In genomic region chr16:23986176-23986575, GRCm38 (mm10) we compare ENCODE assay signal across 9 mouse cellular contexts. TPM values are rescaled to one million over a fixed set of nuclear protein-coding genes. Genes with fewer than 3 reads are reported as not detected.
A peak's percentile ranks its signal among the peaks of the same experiment; 100 is the strongest.
DNase-seq lines count a peak whose midpoint lies in the region; ATAC-seq lines count a peak whose summit lies in the region.
"Had no signal": no experiment of that assay in that cellular context is flagged by ENCODE, and none has a peak within 500 bp of the region (broad histone marks: within the 10 kb centered on the region; RNA-seq: fewer than 3 reads in every experiment).

No protein-coding gene starts in this region.

- peaks cover 39% of the 10 kb centered on the region for H3K4me1 ChIP-seq in heart, embryonic 12.5 days (replicated peaks)
- H3K4me1 ChIP-seq in limb, embryonic 13.5 days, result peaks cover 62% of the 10 kb centered on the region

- peak overlapping the region; percentile 92 for H3K4me3 ChIP-seq in heart, embryonic 12.5 days
- H3K4me3 ChIP-seq in limb, embryonic 13.5 days, result peak overlapping the region; percentile 75

- no peak for ATAC-seq in heart, embryonic 12.5 days (ENCODE audit: insufficient number of reproducible peaks, low FRiP score)
- no peak for ATAC-seq in limb, embryonic 13.5 days (ENCODE audit: low FRiP score, low read depth)

- H3K27ac ChIP-seq in heart, embryonic 12.5 days (ENCODE audit: poor library complexity, severe bottlenecking), result peak overlapping the region; percentile 19; the same call in 1 of the 2 replicates
- H3K27ac ChIP-seq in limb, embryonic 13.5 days, result no peak overlapping the region

- DNase-seq in heart, adult 11 months, result peak; percentile 92
- DNase-seq in heart, postnatal 25 days (ENCODE audit: low spot score), result no peak
- DNase-seq in T-cell, adult 2 months (ENCODE audit: low spot score), result peak; percentile 36
- peak; percentile 53 for DNase-seq in splenic B cell, adult 2 months (ENCODE audit: low read depth, low spot score)
- DNase-seq in layer of hippocampus, postnatal 10 days (ENCODE audit: low spot score in 2 of 2), result no peak
- no peak for DNase-seq in right cerebral cortex, postnatal 14 days

- no peaks in the 10 kb centered on the region for H3K27me3 ChIP-seq in heart, embryonic 12.5 days (replicated peaks)
- peaks cover 12% of the 10 kb centered on the region; the same call in 1 of the 2 replicates for H3K27me3 ChIP-seq in limb, embryonic 13.5 days
- no peaks in the 10 kb centered on the region; the same call in 1 of the 2 replicates for H3K27me3 ChIP-seq in splenic B cell, adult 2 months (ENCODE audit: control insufficient read depth, insufficient read depth, low read length, poor library complexity, severe bottlenecking)

- WGBS in heart, embryonic 12.5 days, result 8% methylated on average over 3 of the region's 3 CpGs
- WGBS in limb, embryonic 13.5 days, result 6% methylated on average over 3 of the region's 3 CpGs

- intact Hi-C loops in heart, postnatal 25 days (cut with DNase I), result loop anchor here (2.0 to 5.0 kb wide), 3 partner anchors 407 to 906 kb away; partner anchors contain the start of gene Lpp

- H3K4me2 ChIP-seq in heart, embryonic 12.5 days, result peak overlapping the region; percentile 97
- H3K4me2 ChIP-seq in limb, embryonic 13.5 days (replicated peaks), result peak overlapping the region; percentile 95

- H3K36me3 ChIP-seq in heart, embryonic 12.5 days, result no peaks in the 10 kb centered on the region
- no peaks in the 10 kb centered on the region for H3K36me3 ChIP-seq in limb, embryonic 13.5 days
- no peaks in the 10 kb centered on the region; the same call in 1 of the 2 replicates for H3K36me3 ChIP-seq in splenic B cell, adult 2 months (ENCODE audit: control insufficient read depth, insufficient read depth, low read length, poor library complexity, severe bottlenecking)

- peak overlapping the region; percentile 37; the same call in 1 of the 2 replicates for H3K9ac ChIP-seq in heart, embryonic 12.5 days
- no peak overlapping the region for H3K9ac ChIP-seq in limb, embryonic 13.5 days

- no peaks in the 10 kb centered on the region for H3K9me3 ChIP-seq in heart, embryonic 12.5 days (replicated peaks)
- H3K9me3 ChIP-seq in limb, embryonic 13.5 days, result no peaks in the 10 kb centered on the region

RNA-seq across cellular contexts. Expression of gene Gm37419, which starts 2.1 kb away (rescaled TPM):
- total RNA-seq in heart, postnatal 25 days (2021), result not detected
- polyA plus RNA-seq in heart, embryonic 12.5 days (2016; fragmentation: Nextera tagmentation; extraction: Ambion mirVana), result not detected in 2 replicates
- polyA plus RNA-seq in limb, embryonic 13.5 days (2015; fragmentation: Nextera tagmentation; extraction: Ambion mirVana), result not detected in 2 replicates
- total RNA-seq in layer of hippocampus, postnatal 10 days (2021), result not detected
- total RNA-seq: heart, postnatal 36 days had no signal

RNA-seq across cellular contexts. Expression of gene Bcl6, which starts 2.5 kb away (rescaled TPM):
- total RNA-seq in heart, postnatal 25 days (2021), result 10 to 100 TPM; 12.0 to 17.6 TPM
- 0.24 and 0.35 TPM in 2 replicates for polyA plus RNA-seq in heart, embryonic 12.5 days (2016; fragmentation: Nextera tagmentation; extraction: Ambion mirVana)
- polyA plus RNA-seq in limb, embryonic 13.5 days (2015; fragmentation: Nextera tagmentation; extraction: Ambion mirVana), result 1.2 and 1.5 TPM in 2 replicates
- 10 to 100 TPM; 31.9 to 36.6 TPM for total RNA-seq in layer of hippocampus, postnatal 10 days (2021)

RNA-seq across cellular contexts. Expression of gene Rtp2, which starts 54.0 kb away (rescaled TPM):
- not detected for total RNA-seq in heart, postnatal 25 days (2021)
- not detected in 2 replicates for polyA plus RNA-seq in heart, embryonic 12.5 days (2016; fragmentation: Nextera tagmentation; extraction: Ambion mirVana)
- not detected in 2 replicates for polyA plus RNA-seq in limb, embryonic 13.5 days (2015; fragmentation: Nextera tagmentation; extraction: Ambion mirVana)
- total RNA-seq in layer of hippocampus, postnatal 10 days (2021), result 1 to 10 TPM in 1 of 2 experiments, under 1 TPM in 1; 0.82 to 1.1 TPM
- total RNA-seq: heart, postnatal 36 days had no signal

Comparison
In these comparisons a context has a peak if more than half of its experiments do, and no peak if none do; other contexts are left out.
1. DNase-seq: peak in heart, adult 11 months (single experiment), T-cell, adult 2 months (single experiment) and splenic B cell, adult 2 months (single experiment); none in heart, postnatal 25 days (single experiment), layer of hippocampus, postnatal 10 days (0 of 2) and right cerebral cortex, postnatal 14 days (single experiment).